Mouse (Mus musculus): Measurements from ENCODE around the gene Rab33b.

DNA sequence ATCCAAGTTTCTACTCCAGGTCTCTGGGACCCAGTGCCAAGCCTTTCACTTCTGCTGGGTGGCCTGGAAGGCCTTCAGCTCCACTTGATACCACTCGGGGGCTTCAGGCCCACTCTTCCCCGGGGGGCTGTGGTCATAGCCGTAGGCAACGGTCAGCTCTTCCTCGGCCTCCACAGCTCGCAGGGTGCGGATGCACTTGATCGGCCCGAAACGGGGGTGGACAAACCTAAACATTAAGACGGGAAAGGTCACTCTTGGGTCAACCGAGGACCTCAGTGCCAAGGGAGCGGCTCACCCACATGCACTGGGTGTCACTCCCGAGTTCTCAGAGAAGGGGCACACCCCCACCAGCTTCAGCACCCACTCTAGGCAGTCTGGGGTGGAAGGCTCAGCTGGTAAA lies 37.5 kb downstream of the Rab33b start:
- TF ChIP-seq CTCF (IDR thresholded peaks at IDR 0.05; ENCODE audit: borderline replicate concordance, insufficient read depth, low read depth, low read length), result no peak
- TF ChIP-seq POLR2A (IDR thresholded peaks at IDR 0.05; ENCODE audit: borderline replicate concordance, insufficient read depth, low read length), result no peak
